Mouse (Mus musculus): ENCODE data around the gene Shank2.

GRCm38 (mm10) chr7:144266745-144267144 lies 265.0 kb downstream of the Shank2 start:
- TF ChIP-seq CTCF (IDR thresholded peaks at IDR 0.05; ENCODE audit: borderline replicate concordance, extremely low read depth, insufficient read depth, insufficient read length) = no peak
- no peak for TF ChIP-seq POLR2A (IDR thresholded peaks at IDR 0.05; ENCODE audit: borderline replicate concordance, extremely low read depth, insufficient read depth, insufficient read length, poor library complexity, severe bottlenecking)

Measured in brain, embryonic 14.5 days (tissue).